Mouse (Mus musculus): Measurements from ENCODE around the gene Insig1.
A peak's percentile ranks its signal among the peaks of the same experiment; 100 is the strongest.

The Insig1 gene

GRCm38 (mm10) chr5:28070828-28071455 is at the start of gene Insig1:
Gene Insig1, plus strand, starts transcription at chr5:28071363.
- peak; percentile 99 for DNase-seq (ENCODE audit: low spot score)

- no peak for DNase-seq (ENCODE audit: low spot score)
Measured at GRCm38 (mm10) chr5:28023452-28023851, 47.7 kb upstream of the Insig1 start.

- DNase-seq (ENCODE audit: low spot score) = no peak
Measured at GRCm38 (mm10) chr5:28031577-28032236, 39.5 kb upstream of the Insig1 start.

GRCm38 (mm10) chr5:28032866-28033265 is 38.3 kb upstream of the Insig1 start:
- no peak for DNase-seq (ENCODE audit: low spot score)

- no peak for DNase-seq (ENCODE audit: low spot score)
Measured at GRCm38 (mm10) chr5:28033281-28033680, 37.9 kb upstream of the Insig1 start.

GRCm38 (mm10) chr5:28033826-28034225 is 37.3 kb upstream of the Insig1 start:
- no peak for DNase-seq (ENCODE audit: low spot score)

GRCm38 (mm10) chr5:28036011-28036410 is 35.2 kb upstream of the Insig1 start:
- DNase-seq (ENCODE audit: low spot score) = no peak

- DNase-seq (ENCODE audit: low spot score) = no peak
Measured at GRCm38 (mm10) chr5:28036518-28036917, 34.6 kb upstream of the Insig1 start.

- DNase-seq (ENCODE audit: low spot score) = no peak
Measured at GRCm38 (mm10) chr5:28037172-28037591, 34.0 kb upstream of the Insig1 start.

- DNase-seq (ENCODE audit: low spot score) = no peak
Measured at GRCm38 (mm10) chr5:28037639-28038038, 33.5 kb upstream of the Insig1 start.

- no peak for DNase-seq (ENCODE audit: low spot score)
Measured at GRCm38 (mm10) chr5:28038115-28038514, 33.0 kb upstream of the Insig1 start.

- DNase-seq (ENCODE audit: low spot score) = no peak
Measured at GRCm38 (mm10) chr5:28039746-28040655, 31.2 kb upstream of the Insig1 start.

GRCm38 (mm10) chr5:28040726-28041125 is 30.4 kb upstream of the Insig1 start:
- DNase-seq (ENCODE audit: low spot score) = no peak

- no peak for DNase-seq (ENCODE audit: low spot score)
Measured at GRCm38 (mm10) chr5:28042021-28042420, 29.1 kb upstream of the Insig1 start.

- DNase-seq (ENCODE audit: low spot score) = no peak
Measured at GRCm38 (mm10) chr5:28042779-28043178, 28.4 kb upstream of the Insig1 start.

GRCm38 (mm10) chr5:28043386-28043785 is 27.8 kb upstream of the Insig1 start:
- no peak for DNase-seq (ENCODE audit: low spot score)

- no peak for DNase-seq (ENCODE audit: low spot score)
Measured at GRCm38 (mm10) chr5:28046966-28047365, 24.2 kb upstream of the Insig1 start.

GRCm38 (mm10) chr5:28047961-28048360 is 23.2 kb upstream of the Insig1 start:
- DNase-seq (ENCODE audit: low spot score) = no peak

- DNase-seq (ENCODE audit: low spot score) = no peak
Measured at GRCm38 (mm10) chr5:28055450-28055849, 15.7 kb upstream of the Insig1 start.

- no peak for DNase-seq (ENCODE audit: low spot score)
Measured at GRCm38 (mm10) chr5:28056877-28057276, 14.3 kb upstream of the Insig1 start.

GRCm38 (mm10) chr5:28060506-28060905 is 10.7 kb upstream of the Insig1 start:
- peak; percentile 26 for DNase-seq (ENCODE audit: low spot score)

GRCm38 (mm10) chr5:28061011-28061410 is 10.2 kb upstream of the Insig1 start:
- peak; percentile 25 for DNase-seq (ENCODE audit: low spot score)

All from layer of hippocampus, adult 11-12 months (tissue).